9 mouse cellular contexts compared by ENCODE assay signal in the genomic region with DNA sequence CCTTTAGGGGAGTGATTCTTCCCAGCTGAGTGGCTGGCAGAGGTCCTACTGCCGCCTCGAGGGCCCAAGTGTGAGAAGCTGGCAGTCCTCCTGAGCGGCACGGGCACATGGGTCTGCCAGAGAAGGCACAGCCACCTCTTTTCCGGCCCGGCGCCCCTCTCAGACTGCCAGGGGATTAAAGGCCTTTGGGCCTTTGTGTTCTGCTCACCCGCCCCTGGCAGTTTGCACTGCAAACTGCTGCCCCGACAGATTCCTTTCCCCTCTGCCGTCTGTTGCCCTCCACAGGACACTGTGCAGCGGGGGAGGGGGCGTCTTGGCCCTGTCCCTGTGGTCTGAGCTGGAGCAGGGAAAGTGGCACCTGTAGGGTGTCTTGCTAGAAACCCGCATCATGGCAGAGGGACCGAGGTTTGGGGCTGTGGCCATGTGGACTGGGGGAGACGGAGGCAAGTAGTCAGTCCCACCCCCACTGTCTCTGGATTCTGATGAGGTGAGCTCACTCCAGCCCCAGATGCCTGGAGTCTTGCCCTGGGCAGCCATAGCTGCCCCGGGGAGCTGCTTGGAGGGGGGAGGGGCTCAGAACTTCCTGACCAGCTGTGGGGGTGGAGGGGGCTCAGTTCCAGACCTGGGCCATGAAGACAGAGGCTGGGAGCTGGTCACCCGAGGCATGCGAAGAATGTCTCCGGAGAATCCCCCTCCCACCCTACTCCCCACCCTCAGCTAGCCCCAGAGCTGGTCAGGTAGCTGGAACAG. TPM values are rescaled to one million over a fixed set of nuclear protein-coding genes. Genes with fewer than 3 reads are reported as not detected.
DNase-seq lines count a peak whose midpoint lies in the region; ATAC-seq and TF ChIP-seq lines count a peak whose summit lies in the region.
"Had no signal": no experiment of that assay in that cellular context is flagged by ENCODE, and none has a peak within 500 bp of the region (broad histone marks: within the 10 kb centered on the region; RNA-seq: fewer than 3 reads in every experiment).

No protein-coding gene starts in this region.

- WGBS in hindbrain, postnatal 0 days = 9% methylated on average over 19 of the region's 19 CpGs
- WGBS in midbrain, embryonic 15.5 days = 8% methylated on average over 19 of the region's 19 CpGs

- TF ChIP-seq CTCF in hindbrain, postnatal 0 days (IDR thresholded peaks at IDR 0.05; ENCODE audit: low read depth) = no peak

- no peak overlapping the region for H3K4me2 ChIP-seq in hindbrain, postnatal 0 days (ENCODE audit: low read depth, low read length)
- no peak overlapping the region for H3K4me2 ChIP-seq in midbrain, embryonic 15.5 days

- DNase-seq in adrenal gland, postnatal 25 days = peak; percentile 53
- DNase-seq in adrenal gland, postnatal 4 days (ENCODE audit: low spot score in 2 of 2) = no peak
- peak; percentile 93 for DNase-seq in Muller cell, postnatal 12 days (ENCODE audit: inconsistent ontology term)
- peak; percentile 58 for DNase-seq in forelimb bud, embryonic 11.5 days (ENCODE audit: low read depth, low spot score)
- peak; percentile 72 for DNase-seq in hindbrain, postnatal 0 days (ENCODE audit: low spot score)
- DNase-seq in ovary, postnatal 14 days (ENCODE audit: low spot score) = no peak

- H3K9me3 ChIP-seq in hindbrain, postnatal 0 days (ENCODE audit: low read length) = no peaks in the 10 kb centered on the region
- no peaks in the 10 kb centered on the region for H3K9me3 ChIP-seq in midbrain, embryonic 15.5 days

- no peaks in the 10 kb centered on the region for H3K36me3 ChIP-seq in hindbrain, postnatal 0 days (ENCODE audit: insufficient read depth, low read length)
- no peaks in the 10 kb centered on the region for H3K36me3 ChIP-seq in midbrain, embryonic 15.5 days (replicated peaks)

- ATAC-seq in hindbrain, postnatal 0 days = peak; percentile 78
- peak; percentile 54 for ATAC-seq in midbrain, embryonic 15.5 days (replicated peaks)
- no peak for ATAC-seq in erythroid progenitor cell, adult 5-6 weeks (replicated peaks; ENCODE audit: low FRiP score, poor library complexity, severe bottlenecking)

- H3K4me1 ChIP-seq in hindbrain, postnatal 0 days (ENCODE audit: insufficient read depth, low read length) = no peaks in the 10 kb centered on the region
- H3K4me1 ChIP-seq in midbrain, embryonic 15.5 days = peaks cover 12% of the 10 kb centered on the region; the same call in 1 of the 2 replicates

- H3K27ac ChIP-seq in hindbrain, postnatal 0 days = peak overlapping the region; percentile 41
- H3K27ac ChIP-seq in midbrain, embryonic 15.5 days = peak overlapping the region; percentile 53; the same call in 1 of the 2 replicates

- H3K9ac ChIP-seq in hindbrain, postnatal 0 days (replicated peaks; ENCODE audit: low read length) = no peak overlapping the region
- H3K9ac ChIP-seq in midbrain, embryonic 15.5 days = no peak overlapping the region

- H3K4me3 ChIP-seq in hindbrain, postnatal 0 days (ENCODE audit: low read length) = no peak overlapping the region
- H3K4me3 ChIP-seq in midbrain, embryonic 15.5 days = no peak overlapping the region

- H3K27me3 ChIP-seq in hindbrain, postnatal 0 days (ENCODE audit: insufficient read depth, low read length) = no peaks in the 10 kb centered on the region
- no peaks in the 10 kb centered on the region for H3K27me3 ChIP-seq in midbrain, embryonic 15.5 days (replicated peaks)

RNA-seq across cellular contexts. Expression of a gene that starts 26.4 kb away (rescaled TPM):
- total RNA-seq in adrenal gland, postnatal 25 days (2021) = 177 and 197 TPM in 2 replicates
- total RNA-seq in adrenal gland, postnatal 4 days (2021) = 100 to 1,000 TPM; 170 to 191 TPM
- total RNA-seq in hindbrain, postnatal 0 days (2014; rRNA removed) = 37.8 and 39.2 TPM in 2 replicates
- polyA plus RNA-seq in hindbrain, postnatal 0 days (2015; fragmentation: Nextera tagmentation; extraction: Ambion mirVana) = 3.5 and 3.7 TPM in 2 replicates
- 4.0 and 4.1 TPM in 2 replicates for polyA plus RNA-seq in midbrain, embryonic 15.5 days (2015; fragmentation: Nextera tagmentation; extraction: Ambion mirVana)
- not detected in 2 replicates for total RNA-seq in erythroid progenitor cell, adult 5-6 weeks (2015; ENCODE audit: low replicate concordance)
- 0.13 TPM in 1 of 2 replicates, not detected in the other for total RNA-seq in erythroid progenitor cell, adult 5-6 weeks (2017; ENCODE audit: low replicate concordance)
- total RNA-seq: hematopoietic stem cell, adult 5-6 weeks had no signal

RNA-seq across cellular contexts. Expression of a gene that starts 41.8 kb away (rescaled TPM):
- not detected in 2 replicates for total RNA-seq in adrenal gland, postnatal 25 days (2021)
- not detected for total RNA-seq in adrenal gland, postnatal 4 days (2021)
- total RNA-seq in hindbrain, postnatal 0 days (2014; rRNA removed) = not detected in 2 replicates
- not detected in 2 replicates for polyA plus RNA-seq in hindbrain, postnatal 0 days (2015; fragmentation: Nextera tagmentation; extraction: Ambion mirVana)
- polyA plus RNA-seq in midbrain, embryonic 15.5 days (2015; fragmentation: Nextera tagmentation; extraction: Ambion mirVana) = not detected in 2 replicates
- not detected in 2 replicates for total RNA-seq in erythroid progenitor cell, adult 5-6 weeks (2015; ENCODE audit: low replicate concordance)
- total RNA-seq in erythroid progenitor cell, adult 5-6 weeks (2017; ENCODE audit: low replicate concordance) = not detected in 2 replicates
- total RNA-seq: hematopoietic stem cell, adult 5-6 weeks had no signal

Comparison
In these comparisons a context has a peak if more than half of its experiments do, and no peak if none do; other contexts are left out.
1. DNase-seq: peak in adrenal gland, postnatal 25 days (single experiment), Muller cell, postnatal 12 days (single experiment), forelimb bud, embryonic 11.5 days (single experiment) and hindbrain, postnatal 0 days (single experiment); none in adrenal gland, postnatal 4 days (0 of 2) and ovary, postnatal 14 days (single experiment).
2. RNA of a gene that starts 26.4 kb away (total RNA-seq): 170 to 191 TPM in adrenal gland, postnatal 4 days, 177 to 197 TPM in adrenal gland, postnatal 25 days and 37.8 to 39.2 TPM in hindbrain, postnatal 0 days; 0.13 TPM in erythroid progenitor cell, adult 5-6 weeks; every median in the first group is over 10 times any median in the second.